In genomic region chr12:65258212-65259138, GRCm38 (mm10) we compare ENCODE assay signal across 8 mouse cellular contexts. TPM values are rescaled to one million over a fixed set of nuclear protein-coding genes. Genes with fewer than 3 reads are reported as not detected.
DNase-seq lines count a peak whose midpoint lies in the region; ATAC-seq lines count a peak whose summit lies in the region.

No protein-coding gene starts in this region.

- 32% methylated on average over 19 of the region's 19 CpGs for WGBS in heart, embryonic 15.5 days
- 44% methylated on average over 19 of the region's 19 CpGs for WGBS in kidney, embryonic 16.5 days
- 45% methylated on average over 19 of the region's 19 CpGs for WGBS in midbrain, embryonic 11.5 days

- H3K27ac ChIP-seq in heart, embryonic 15.5 days, result peak overlapping the region; percentile 70
- H3K27ac ChIP-seq in kidney, embryonic 16.5 days (ENCODE audit: low read length), result peak overlapping the region; percentile 54; the same call in 1 of the 2 replicates
- no peak overlapping the region for H3K27ac ChIP-seq in midbrain, embryonic 11.5 days (ENCODE audit: low read depth, low read length)

- no peaks in the 10 kb centered on the region for H3K9me3 ChIP-seq in heart, embryonic 15.5 days (replicated peaks)
- H3K9me3 ChIP-seq in kidney, embryonic 16.5 days (ENCODE audit: low read length), result no peaks in the 10 kb centered on the region
- no peaks in the 10 kb centered on the region for H3K9me3 ChIP-seq in midbrain, embryonic 11.5 days (ENCODE audit: control insufficient read depth, low read length)

- H3K9ac ChIP-seq in heart, embryonic 15.5 days, result no peak overlapping the region
- H3K9ac ChIP-seq in kidney, embryonic 16.5 days (replicated peaks; ENCODE audit: low read length), result no peak overlapping the region
- H3K9ac ChIP-seq in midbrain, embryonic 11.5 days (ENCODE audit: low read length), result no peak overlapping the region

- peak overlapping the region; percentile 40 for H3K4me3 ChIP-seq in heart, embryonic 15.5 days
- peak overlapping the region; percentile 20; the same call in 1 of the 2 replicates for H3K4me3 ChIP-seq in kidney, embryonic 16.5 days (ENCODE audit: low read length)
- H3K4me3 ChIP-seq in midbrain, embryonic 11.5 days (ENCODE audit: low read depth, low read length), result no peak overlapping the region

- H3K27me3 ChIP-seq in heart, embryonic 15.5 days, result no peaks in the 10 kb centered on the region
- no peaks in the 10 kb centered on the region for H3K27me3 ChIP-seq in kidney, embryonic 16.5 days (ENCODE audit: insufficient read depth, low read length)
- no peaks in the 10 kb centered on the region for H3K27me3 ChIP-seq in midbrain, embryonic 11.5 days (ENCODE audit: control insufficient read depth, insufficient read depth, low read length)

- DNase-seq in adrenal gland, postnatal 25 days, result peak; percentile 6
- DNase-seq in adrenal gland, adult (ENCODE audit: inconsistent age in 2 of 2, low spot score in 1 of 2), result no peak
- peak; percentile 85 for DNase-seq in midbrain, embryonic 11.5 days (ENCODE audit: low spot score, missing footprints)
- DNase-seq in layer of hippocampus, postnatal 25 days (ENCODE audit: extremely low spot score in 1 of 2, low spot score in 1 of 2), result no peak
- DNase-seq in gastrocnemius, postnatal 36 days, result no peak

- H3K36me3 ChIP-seq in heart, embryonic 15.5 days, result no peaks in the 10 kb centered on the region
- no peaks in the 10 kb centered on the region for H3K36me3 ChIP-seq in kidney, embryonic 16.5 days (ENCODE audit: insufficient read depth, low read length)
- no peaks in the 10 kb centered on the region for H3K36me3 ChIP-seq in midbrain, embryonic 11.5 days (ENCODE audit: control insufficient read depth, insufficient read depth, low read length)

- H3K4me1 ChIP-seq in heart, embryonic 15.5 days (replicated peaks), result peaks cover 14% of the 10 kb centered on the region; the same call in 1 of the 2 replicates
- no peaks in the 10 kb centered on the region for H3K4me1 ChIP-seq in kidney, embryonic 16.5 days (ENCODE audit: insufficient read depth, low read length)
- H3K4me1 ChIP-seq in midbrain, embryonic 11.5 days (ENCODE audit: control insufficient read depth, insufficient read depth, low read length), result no peaks in the 10 kb centered on the region; the same call in 1 of the 2 replicates

- peak overlapping the region; percentile 60 for H3K4me2 ChIP-seq in heart, embryonic 15.5 days
- H3K4me2 ChIP-seq in kidney, embryonic 16.5 days (replicated peaks; ENCODE audit: low read depth, low read length), result peak overlapping the region; percentile 47
- H3K4me2 ChIP-seq in midbrain, embryonic 11.5 days, result peak overlapping the region; percentile 8; the same call in 1 of the 2 replicates

- intact Hi-C loops in gastrocnemius, postnatal 36 days (cut with DNase I), result no loop called here

- ATAC-seq in common myeloid progenitor, adult 5-6 weeks (replicated peaks; ENCODE audit: low read depth, poor library complexity, severe bottlenecking), result peak; percentile 90
- peak; percentile 64; the same call in 1 of the 2 replicates for ATAC-seq in heart, embryonic 15.5 days (replicated peaks; ENCODE audit: insufficient number of reproducible peaks, insufficient read depth, low FRiP score, low read depth)
- peak; percentile 85; the same call in 1 of the 2 replicates for ATAC-seq in kidney, embryonic 16.5 days (ENCODE audit: low FRiP score, low TSS enrichment)
- peak; percentile 82 for ATAC-seq in midbrain, embryonic 11.5 days (ENCODE audit: low FRiP score)

RNA-seq across cellular contexts. Expression of gene Wdr20rt, which starts 33.2 kb away (rescaled TPM):
- not detected in 2 replicates for total RNA-seq in adrenal gland, postnatal 25 days (2021)
- total RNA-seq in common myeloid progenitor, adult 5-6 weeks (2017), result not detected in 2 replicates
- polyA plus RNA-seq in heart, embryonic 15.5 days (2015; fragmentation: Nextera tagmentation; extraction: Ambion mirVana), result not detected in 2 replicates
- not detected in 2 replicates for polyA plus RNA-seq in kidney, embryonic 16.5 days (2015; fragmentation: Nextera tagmentation; extraction: Ambion mirVana)
- polyA plus RNA-seq in midbrain, embryonic 11.5 days (2014; fragmentation: Nextera tagmentation; extraction: Ambion mirVana), result not detected in 2 replicates
- total RNA-seq in layer of hippocampus, postnatal 25 days (2021), result not detected
- total RNA-seq in gastrocnemius, postnatal 36 days (2021), result not detected

Comparison
In these comparisons a context has a peak if more than half of its experiments do, and no peak if none do; other contexts are left out.
1. DNase-seq: peak in adrenal gland, postnatal 25 days (single experiment) and midbrain, embryonic 11.5 days (single experiment); none in adrenal gland, adult (0 of 2), layer of hippocampus, postnatal 25 days (0 of 2) and gastrocnemius, postnatal 36 days (0 of 2).
2. H3K4me2 ChIP-seq: peak in every context shown above with its lines; median percentile 60 in heart, embryonic 15.5 days; 47 in kidney, embryonic 16.5 days; 8 in midbrain, embryonic 11.5 days.
3. Peak in every context shown above with its lines, with median percentiles within 50 percentile points of each other: ATAC-seq.